Mouse (Mus musculus) cerebellum, postnatal 36 days (tissue): ENCODE measurements around the gene Oog3.

ENCODE experiments used
- DNase-seq, 2 experiments: peaks; one replicate each; pipeline ENCODE4 v3.0.0; 2021 to 2022; ENCODE audit warnings: mixed read lengths in 2 of 2

Gene Oog3

DNA sequence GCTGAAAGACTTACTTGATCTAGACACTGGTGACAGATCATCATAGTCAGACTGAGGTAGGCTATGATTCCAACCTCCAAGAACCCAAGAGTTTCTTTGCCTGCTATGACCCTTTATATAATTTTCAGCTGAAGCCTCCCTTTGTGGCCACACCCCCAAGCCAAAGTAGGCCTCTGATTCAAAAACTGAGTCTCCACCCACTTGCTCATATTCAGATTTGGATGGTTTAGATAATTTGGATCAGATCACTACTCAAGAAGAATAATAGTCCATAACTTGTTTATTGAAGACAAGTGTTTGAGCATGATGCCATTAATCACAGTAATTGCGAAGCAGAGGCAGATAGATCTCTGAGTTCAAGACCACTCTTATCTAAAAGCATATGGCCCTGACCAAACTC, at the start of gene Oog3:
Oog3 (minus strand) TSS at position 101 of the 400 bp plus-strand sequence.
- DNase-seq = no peak

DNA sequence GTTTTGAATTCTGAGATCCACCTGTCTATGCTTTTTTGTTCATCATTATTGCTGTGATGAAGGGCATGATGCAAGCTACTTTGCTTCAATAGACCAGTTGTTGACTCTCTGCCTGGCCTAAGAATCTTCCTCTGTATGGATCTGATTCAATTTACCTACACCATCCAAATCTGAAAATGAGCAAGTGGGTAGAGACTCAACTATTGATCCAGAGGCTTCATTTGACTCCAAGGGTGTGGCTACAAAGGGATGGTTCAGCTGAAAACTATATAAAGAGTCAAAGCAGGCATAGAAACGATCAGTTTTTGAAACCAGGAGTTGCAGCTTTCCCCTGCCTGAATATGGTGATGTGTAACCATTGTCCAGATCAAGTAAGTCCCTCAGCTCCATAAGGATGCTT, 28.0 kb upstream of the Oog3 start, which contains the start of gene Oog2:
Oog2 (plus strand) TSS at position 301 of the 400 bp plus-strand sequence.
- no peak for DNase-seq
